In genomic region chr5:107296512-107297322, GRCm38 (mm10) we compare ENCODE assay signal across 13 mouse cellular contexts. TPM values are rescaled to one million over a fixed set of nuclear protein-coding genes. Genes with fewer than 3 reads are reported as not detected.
DNase-seq lines count a peak whose midpoint lies in the region; ATAC-seq lines count a peak whose summit lies in the region.
"Had no signal": no experiment of that assay in that cellular context is flagged by ENCODE, and none has a peak within 500 bp of the region (broad histone marks: within the 10 kb centered on the region; RNA-seq: fewer than 3 reads in every experiment).

No protein-coding gene starts in this region.

- H3K27ac ChIP-seq in embryonic facial prominence, embryonic 12.5 days = peak overlapping the region; percentile 46; the same call in 1 of the 2 replicates
- H3K27ac ChIP-seq in embryonic facial prominence, embryonic 10.5 days (replicated peaks) = no peak overlapping the region
- H3K27ac ChIP-seq in midbrain, embryonic 11.5 days (ENCODE audit: low read depth, low read length) = no peak overlapping the region
- H3K27ac ChIP-seq in midbrain, embryonic 15.5 days = no peak overlapping the region
- H3K27ac ChIP-seq in stomach, embryonic 15.5 days = peak overlapping the region; percentile 73
- H3K27ac ChIP-seq: forebrain, embryonic 12.5 days; kidney, postnatal 0 days; liver, embryonic 15.5 days had no signal

- no peak overlapping the region for H3K4me2 ChIP-seq in embryonic facial prominence, embryonic 12.5 days (replicated peaks)
- H3K4me2 ChIP-seq in midbrain, embryonic 11.5 days = no peak overlapping the region
- no peak overlapping the region for H3K4me2 ChIP-seq in midbrain, embryonic 15.5 days
- peak overlapping the region; percentile 21 for H3K4me2 ChIP-seq in stomach, embryonic 15.5 days
- H3K4me2 ChIP-seq: forebrain, embryonic 12.5 days; heart, embryonic 11.5 days; liver, embryonic 15.5 days had no signal

- H3K27me3 ChIP-seq in embryonic facial prominence, embryonic 12.5 days = no peaks in the 10 kb centered on the region
- peaks cover 13% of the 10 kb centered on the region for H3K27me3 ChIP-seq in embryonic facial prominence, embryonic 10.5 days (replicated peaks; ENCODE audit: low read depth, poor library complexity, severe bottlenecking)
- H3K27me3 ChIP-seq in midbrain, embryonic 11.5 days (ENCODE audit: control insufficient read depth, insufficient read depth, low read length) = no peaks in the 10 kb centered on the region
- H3K27me3 ChIP-seq in midbrain, embryonic 15.5 days (replicated peaks) = peaks cover under 1% of the 10 kb centered on the region; the same call in 1 of the 2 replicates
- no peaks in the 10 kb centered on the region for H3K27me3 ChIP-seq in stomach, embryonic 15.5 days (replicated peaks)
- H3K27me3 ChIP-seq: liver, embryonic 15.5 days had no signal

- no peak for ATAC-seq in embryonic facial prominence, embryonic 12.5 days (ENCODE audit: insufficient number of reproducible peaks, insufficient read depth, low FRiP score, low TSS enrichment)
- no peak for ATAC-seq in midbrain, embryonic 11.5 days (ENCODE audit: low FRiP score)
- ATAC-seq in midbrain, embryonic 15.5 days (replicated peaks) = no peak
- peak; percentile 64; the same call in 1 of the 2 replicates for ATAC-seq in stomach, embryonic 15.5 days (ENCODE audit: insufficient read depth, low FRiP score, low read depth)

- H3K9ac ChIP-seq in embryonic facial prominence, embryonic 12.5 days = no peak overlapping the region
- H3K9ac ChIP-seq in midbrain, embryonic 11.5 days (ENCODE audit: low read length) = no peak overlapping the region
- no peak overlapping the region for H3K9ac ChIP-seq in midbrain, embryonic 15.5 days
- H3K9ac ChIP-seq in stomach, embryonic 15.5 days = no peak overlapping the region
- H3K9ac ChIP-seq: forebrain, embryonic 12.5 days; liver, embryonic 15.5 days had no signal

- H3K4me3 ChIP-seq in embryonic facial prominence, embryonic 12.5 days = no peak overlapping the region
- H3K4me3 ChIP-seq in embryonic facial prominence, embryonic 10.5 days = no peak overlapping the region
- H3K4me3 ChIP-seq in midbrain, embryonic 11.5 days (ENCODE audit: low read depth, low read length) = no peak overlapping the region
- H3K4me3 ChIP-seq in midbrain, embryonic 15.5 days = no peak overlapping the region
- 0 out of 2 replicates have a peak overlapping the region, but pooled peaks have one; percentile 3 for H3K4me3 ChIP-seq in stomach, embryonic 15.5 days (replicated peaks)
- H3K4me3 ChIP-seq: forebrain, embryonic 12.5 days; liver, embryonic 15.5 days had no signal

- no peaks in the 10 kb centered on the region for H3K36me3 ChIP-seq in embryonic facial prominence, embryonic 12.5 days
- H3K36me3 ChIP-seq in embryonic facial prominence, embryonic 10.5 days (replicated peaks) = no peaks in the 10 kb centered on the region
- no peaks in the 10 kb centered on the region for H3K36me3 ChIP-seq in midbrain, embryonic 11.5 days (ENCODE audit: control insufficient read depth, insufficient read depth, low read length)
- H3K36me3 ChIP-seq in midbrain, embryonic 15.5 days (replicated peaks) = no peaks in the 10 kb centered on the region
- no peaks in the 10 kb centered on the region for H3K36me3 ChIP-seq in stomach, embryonic 15.5 days
- H3K36me3 ChIP-seq: forebrain, embryonic 12.5 days; liver, embryonic 15.5 days had no signal

- DNase-seq in embryonic facial prominence, embryonic 10.5 days (ENCODE audit: low spot score) = no peak
- DNase-seq in midbrain, embryonic 11.5 days (ENCODE audit: low spot score, missing footprints) = peak; percentile 83
- peak; percentile 54 for DNase-seq in kidney, adult 9 months
- no peak for DNase-seq in right cerebral cortex, postnatal 4 days
- DNase-seq in gastrocnemius, postnatal 4 days (ENCODE audit: low spot score in 2 of 2) = no peak

- peaks cover 13% of the 10 kb centered on the region for H3K4me1 ChIP-seq in embryonic facial prominence, embryonic 12.5 days
- peaks cover 12% of the 10 kb centered on the region for H3K4me1 ChIP-seq in embryonic facial prominence, embryonic 10.5 days
- H3K4me1 ChIP-seq in midbrain, embryonic 11.5 days (ENCODE audit: control insufficient read depth, insufficient read depth, low read length) = no peaks in the 10 kb centered on the region
- H3K4me1 ChIP-seq in midbrain, embryonic 15.5 days = 0 out of 2 replicates have a peak, but pooled peaks cover 4% of the 10 kb centered on the region
- peaks cover 8% of the 10 kb centered on the region; the same call in 1 of the 2 replicates for H3K4me1 ChIP-seq in stomach, embryonic 15.5 days

- 22% methylated on average over 9 of the region's 9 CpGs for WGBS in embryonic facial prominence, embryonic 12.5 days
- 44% methylated on average over 9 of the region's 9 CpGs for WGBS in embryonic facial prominence, embryonic 10.5 days
- WGBS in midbrain, embryonic 11.5 days = 52% methylated on average over 9 of the region's 9 CpGs
- 39% methylated on average over 9 of the region's 9 CpGs for WGBS in midbrain, embryonic 15.5 days
- 43% methylated on average over 9 of the region's 9 CpGs for WGBS in stomach, embryonic 15.5 days

- no peaks in the 10 kb centered on the region for H3K9me3 ChIP-seq in embryonic facial prominence, embryonic 12.5 days
- no peaks in the 10 kb centered on the region for H3K9me3 ChIP-seq in embryonic facial prominence, embryonic 10.5 days
- no peaks in the 10 kb centered on the region for H3K9me3 ChIP-seq in midbrain, embryonic 11.5 days (ENCODE audit: control insufficient read depth, low read length)
- H3K9me3 ChIP-seq in midbrain, embryonic 15.5 days = no peaks in the 10 kb centered on the region
- H3K9me3 ChIP-seq in stomach, embryonic 15.5 days = no peaks in the 10 kb centered on the region
- H3K9me3 ChIP-seq: forebrain, embryonic 12.5 days; liver, embryonic 15.5 days had no signal

RNA-seq across cellular contexts. Expression of gene Tgfbr3, which starts 7.3 kb away (rescaled TPM):
- 25.3 and 27.5 TPM in 2 replicates for polyA plus RNA-seq in embryonic facial prominence, embryonic 12.5 days (2016; fragmentation: Nextera tagmentation; extraction: Ambion mirVana)
- 9.4 and 9.8 TPM in 2 replicates for polyA plus RNA-seq in embryonic facial prominence, embryonic 10.5 days (2016; fragmentation: Nextera tagmentation; extraction: Ambion mirVana)
- 7.8 and 9.0 TPM in 2 replicates for polyA plus RNA-seq in midbrain, embryonic 11.5 days (2014; fragmentation: Nextera tagmentation; extraction: Ambion mirVana)
- 6.5 TPM in 2 replicates for polyA plus RNA-seq in midbrain, embryonic 15.5 days (2015; fragmentation: Nextera tagmentation; extraction: Ambion mirVana)
- 20.3 and 24.2 TPM in 2 replicates for polyA plus RNA-seq in stomach, embryonic 15.5 days (2015; fragmentation: Nextera tagmentation; extraction: Ambion mirVana)
- total RNA-seq in gastrocnemius, postnatal 4 days (2021) = 10 to 100 TPM; 57.1 to 57.3 TPM

RNA-seq across cellular contexts. Expression of gene Brdt, which starts 34.2 kb away (rescaled TPM):
- 4.8 and 5.2 TPM in 2 replicates for polyA plus RNA-seq in embryonic facial prominence, embryonic 12.5 days (2016; fragmentation: Nextera tagmentation; extraction: Ambion mirVana)
- 1.3 and 1.6 TPM in 2 replicates for polyA plus RNA-seq in embryonic facial prominence, embryonic 10.5 days (2016; fragmentation: Nextera tagmentation; extraction: Ambion mirVana)
- 2.3 and 2.4 TPM in 2 replicates for polyA plus RNA-seq in midbrain, embryonic 11.5 days (2014; fragmentation: Nextera tagmentation; extraction: Ambion mirVana)
- polyA plus RNA-seq in midbrain, embryonic 15.5 days (2015; fragmentation: Nextera tagmentation; extraction: Ambion mirVana) = 2.2 and 2.3 TPM in 2 replicates
- 1.6 and 1.7 TPM in 2 replicates for polyA plus RNA-seq in stomach, embryonic 15.5 days (2015; fragmentation: Nextera tagmentation; extraction: Ambion mirVana)
- 1 to 10 TPM; 5.2 TPM for total RNA-seq in gastrocnemius, postnatal 4 days (2021)
- total RNA-seq: common myeloid progenitor, adult 5-6 weeks had no signal

Comparison
In these comparisons a context has a peak if more than half of its experiments do, and no peak if none do; other contexts are left out.
1. H3K27ac ChIP-seq: peak in embryonic facial prominence, embryonic 12.5 days (single experiment) and stomach, embryonic 15.5 days (single experiment); none in embryonic facial prominence, embryonic 10.5 days (single experiment), midbrain, embryonic 11.5 days (single experiment) and midbrain, embryonic 15.5 days (single experiment).
2. DNase-seq: peak in midbrain, embryonic 11.5 days (single experiment) and kidney, adult 9 months (single experiment); none in embryonic facial prominence, embryonic 10.5 days (single experiment), right cerebral cortex, postnatal 4 days (single experiment) and gastrocnemius, postnatal 4 days (0 of 2).